Mouse (Mus musculus) thymus, postnatal 4 days (tissue): ENCODE measurements around the gene Grm4.
A peak's percentile ranks its signal among the peaks of the same experiment; 100 is the strongest.

ENCODE experiments used
- DNase-seq: peaks from one replicate; pipeline ENCODE4 v3.0.0; 2021

Grm4 gene

DNA sequence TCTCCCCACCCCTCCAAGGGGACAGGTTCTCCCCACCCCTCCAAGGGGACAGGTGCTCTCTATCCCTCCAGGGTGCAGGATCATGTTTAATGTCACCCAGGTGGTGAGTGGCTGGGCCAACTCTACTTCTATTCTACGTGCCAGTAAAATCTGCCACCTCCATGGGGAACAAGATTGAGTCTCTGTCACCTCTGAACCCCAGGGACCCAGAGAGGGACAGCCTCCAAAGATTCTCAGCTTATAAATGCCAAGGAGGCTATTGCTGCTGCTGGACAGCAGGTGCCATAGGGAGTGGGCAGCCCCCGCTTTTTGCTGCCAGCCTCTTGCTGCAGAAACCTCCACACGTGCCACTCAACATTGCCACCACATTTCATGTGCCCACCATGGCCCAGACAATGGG is 37.6 kb downstream of the Grm4 start:
- no peak for DNase-seq

DNA sequence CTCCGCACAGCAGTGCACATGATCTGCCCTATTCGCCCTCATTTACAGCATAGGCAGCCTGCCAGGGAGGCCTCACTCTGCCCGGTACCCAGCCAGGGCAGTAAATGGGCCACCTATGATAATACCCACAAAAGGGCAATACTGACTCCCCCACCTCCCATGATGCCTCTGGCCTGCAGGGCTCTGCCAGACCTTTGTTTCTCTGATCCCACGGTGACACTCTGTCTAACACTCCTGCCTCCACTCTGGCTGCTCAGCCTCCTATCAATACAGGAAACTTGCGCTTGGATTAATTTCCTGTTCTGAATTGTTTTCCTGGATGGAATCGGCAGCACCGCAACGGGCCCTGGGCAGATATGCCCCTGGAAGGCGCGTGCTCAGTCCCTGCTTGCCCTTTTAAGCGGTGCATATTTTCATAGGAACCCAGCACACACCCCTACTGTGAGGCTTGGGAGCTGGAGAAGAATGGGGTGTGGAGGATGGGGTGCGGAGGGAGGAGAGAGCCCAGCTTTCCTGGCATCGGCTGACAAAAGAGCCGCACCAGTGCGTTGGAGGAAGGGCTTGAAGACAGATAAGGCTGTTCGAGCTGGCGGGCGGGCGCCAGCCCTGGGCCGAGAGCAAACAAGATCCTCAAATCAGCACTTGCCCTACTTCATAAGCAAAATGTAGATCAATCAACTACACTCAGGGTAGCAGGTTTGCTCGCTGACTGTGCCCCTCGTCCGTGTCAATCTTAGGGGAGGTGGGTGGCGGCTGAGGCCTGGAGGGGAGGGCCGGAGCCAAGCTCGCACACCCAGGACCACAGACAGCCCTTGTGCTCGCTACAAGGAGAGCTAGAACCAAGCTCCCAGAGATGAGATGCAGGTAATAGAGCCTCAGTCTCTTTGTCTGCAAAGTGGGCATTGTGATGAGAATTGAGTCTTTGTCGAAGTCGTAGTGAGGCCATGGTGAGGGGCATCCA is 40.8 kb downstream of the Grm4 start:
- DNase-seq: no peak

DNA sequence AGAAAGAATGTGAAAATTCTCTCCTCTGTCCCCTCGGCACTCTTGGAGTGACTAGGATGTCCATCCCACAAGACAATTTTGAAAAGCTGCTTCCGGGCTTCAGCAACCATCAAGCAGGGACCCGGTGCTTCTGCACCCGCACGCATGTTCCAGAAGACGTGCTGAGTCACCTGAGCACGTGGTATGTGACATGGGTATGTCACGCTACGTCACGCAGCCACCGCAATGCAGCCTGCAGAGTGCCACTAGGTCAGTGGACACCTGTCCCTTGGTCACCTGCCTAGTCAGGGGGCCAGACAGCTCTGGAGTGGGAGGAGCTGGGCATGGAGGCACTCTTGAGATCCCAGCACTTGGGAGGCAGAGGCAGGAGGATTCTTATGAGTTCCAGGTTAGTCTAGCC is 45.6 kb downstream of the Grm4 start:
- no peak for DNase-seq

DNA sequence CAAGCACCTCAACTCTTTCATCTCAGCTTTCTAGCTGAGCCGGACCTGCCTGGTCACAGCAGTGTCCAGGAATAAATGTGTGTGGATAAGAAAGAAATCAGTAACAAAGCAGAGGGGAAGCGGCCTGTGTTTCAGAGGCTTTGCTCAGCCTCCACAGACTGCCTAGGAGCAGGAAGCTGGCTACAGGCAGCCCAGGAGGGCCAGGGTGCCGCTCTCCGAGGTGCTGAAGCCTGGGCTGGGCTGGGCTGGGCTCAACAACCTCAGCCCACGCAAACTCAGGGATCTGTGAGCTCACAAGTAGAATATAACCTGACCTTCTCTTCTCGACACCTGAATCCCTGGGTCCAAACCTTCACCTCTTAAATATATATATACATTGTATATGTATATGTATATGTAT is 54.6 kb downstream of the Grm4 start:
- peak; percentile 85 for DNase-seq

DNA sequence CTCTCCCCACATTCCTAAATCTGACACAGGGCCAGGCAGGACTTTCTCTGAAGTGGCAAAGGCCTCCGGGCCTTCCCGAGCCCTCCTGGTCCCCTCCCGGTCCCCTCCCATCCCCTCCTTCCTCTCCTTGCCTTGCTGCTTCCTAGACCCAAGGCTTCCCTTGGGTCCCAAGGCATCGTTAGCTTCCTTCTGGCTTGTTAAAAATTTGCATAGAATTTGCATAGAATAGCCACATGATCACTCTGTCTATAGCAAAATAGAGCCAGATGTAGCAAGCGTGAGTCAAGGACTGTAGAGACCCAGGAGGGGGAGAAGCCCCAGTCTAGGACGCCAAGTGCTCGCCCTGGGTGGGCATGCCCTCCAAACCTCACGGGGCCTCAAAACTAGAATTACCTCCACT is 55.3 kb downstream of the Grm4 start:
- no peak for DNase-seq

DNA sequence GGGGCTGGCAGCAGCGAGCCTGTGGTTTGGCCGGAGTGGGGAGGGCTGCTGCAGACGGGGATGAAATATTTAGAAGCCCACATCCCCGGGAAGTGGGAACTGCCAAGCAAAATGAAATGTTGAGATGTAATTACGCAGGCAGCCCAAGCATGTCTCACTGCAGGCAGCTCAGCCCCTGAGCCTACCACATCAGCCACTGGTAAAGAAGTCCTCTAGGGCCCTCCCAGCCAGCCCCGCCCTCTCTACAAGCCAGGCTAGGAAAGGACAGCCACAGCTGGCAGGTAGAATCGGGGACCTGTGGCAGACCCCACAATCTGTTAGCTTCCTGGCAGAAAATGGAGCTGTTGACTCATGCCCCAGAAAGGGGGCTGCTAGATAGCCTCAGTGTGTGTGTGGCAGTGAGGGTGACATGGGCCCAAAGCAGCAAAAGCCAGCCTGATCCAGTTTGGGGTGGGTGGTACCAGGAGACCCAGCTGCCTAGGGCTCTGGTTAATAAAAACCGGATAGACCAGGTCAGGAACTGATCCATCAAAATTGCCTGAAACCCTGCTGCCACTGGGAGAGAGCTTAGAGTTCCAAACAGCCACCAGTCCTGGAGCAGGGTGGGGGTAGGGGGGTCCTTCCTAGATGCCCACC is 56.8 kb downstream of the Grm4 start:
- no peak for DNase-seq

DNA sequence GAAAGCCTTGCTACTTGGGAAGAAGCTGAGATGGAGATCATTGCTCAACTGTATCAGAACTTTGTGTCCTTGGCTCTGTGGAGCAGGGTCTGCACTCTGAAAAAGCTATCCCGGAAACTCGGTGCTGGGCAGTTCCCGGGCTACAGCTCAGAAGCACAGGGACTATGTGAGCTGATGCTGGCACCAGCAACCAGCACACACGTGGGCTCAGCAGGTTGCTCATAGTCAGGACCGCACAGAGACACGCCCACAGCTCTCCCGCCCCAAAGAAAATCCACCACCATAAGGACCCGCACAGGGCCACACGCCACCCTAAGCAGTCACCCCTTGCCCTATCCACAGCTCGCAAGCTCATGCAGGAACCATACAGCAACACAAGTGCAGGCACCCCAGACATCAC is 61.2 kb downstream of the Grm4 start:
- no peak for DNase-seq

DNA sequence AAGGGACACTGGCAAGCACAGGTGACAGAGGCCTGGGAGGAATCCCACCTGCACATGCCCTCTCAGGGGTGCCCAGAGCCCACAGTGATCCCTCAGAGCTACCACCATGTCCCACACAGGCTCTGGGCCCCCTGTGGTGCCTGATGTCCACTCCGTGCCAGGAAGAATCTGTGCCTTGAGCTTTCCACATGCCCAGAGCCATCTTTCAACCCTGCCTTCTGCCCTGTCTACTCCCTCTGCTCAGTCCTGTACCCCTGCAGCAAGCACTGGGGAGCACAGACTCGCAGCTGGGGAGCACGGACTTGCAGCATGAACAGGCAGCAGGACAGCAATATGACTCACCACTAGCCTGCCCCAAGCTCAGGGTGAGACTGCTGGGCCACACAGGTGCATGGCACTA is 62.0 kb downstream of the Grm4 start:
- no peak for DNase-seq

DNA sequence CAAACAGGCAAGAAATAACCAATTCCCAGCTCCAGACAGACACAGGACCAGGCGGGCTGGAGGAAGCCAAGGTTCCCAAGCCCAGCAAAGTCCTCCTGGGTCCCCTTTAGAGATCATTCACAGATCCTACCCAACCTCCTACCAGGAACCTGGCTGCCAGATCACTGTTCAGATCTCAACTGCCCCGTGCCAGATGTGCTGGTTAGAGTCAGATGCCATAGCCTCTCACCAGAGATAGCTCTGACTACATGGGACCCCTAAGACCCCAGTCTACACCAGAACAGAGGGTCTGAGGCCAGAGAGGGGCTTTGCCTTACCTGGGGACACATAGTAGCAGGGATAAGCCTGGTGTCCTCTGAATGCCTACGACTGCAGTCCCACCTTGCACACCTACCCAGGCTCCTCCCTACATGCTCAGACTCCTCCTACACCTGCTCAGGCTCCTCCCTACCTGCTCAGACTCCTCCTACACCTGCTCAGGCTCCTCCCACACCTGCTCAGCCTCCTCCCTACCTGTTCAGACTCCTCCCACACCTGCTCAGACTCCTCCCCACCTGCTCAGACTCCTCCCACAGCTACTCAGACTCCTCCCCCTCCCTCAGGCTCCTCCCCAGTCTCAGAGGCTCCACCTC is 63.2 kb downstream of the Grm4 start:
- DNase-seq: no peak

DNA sequence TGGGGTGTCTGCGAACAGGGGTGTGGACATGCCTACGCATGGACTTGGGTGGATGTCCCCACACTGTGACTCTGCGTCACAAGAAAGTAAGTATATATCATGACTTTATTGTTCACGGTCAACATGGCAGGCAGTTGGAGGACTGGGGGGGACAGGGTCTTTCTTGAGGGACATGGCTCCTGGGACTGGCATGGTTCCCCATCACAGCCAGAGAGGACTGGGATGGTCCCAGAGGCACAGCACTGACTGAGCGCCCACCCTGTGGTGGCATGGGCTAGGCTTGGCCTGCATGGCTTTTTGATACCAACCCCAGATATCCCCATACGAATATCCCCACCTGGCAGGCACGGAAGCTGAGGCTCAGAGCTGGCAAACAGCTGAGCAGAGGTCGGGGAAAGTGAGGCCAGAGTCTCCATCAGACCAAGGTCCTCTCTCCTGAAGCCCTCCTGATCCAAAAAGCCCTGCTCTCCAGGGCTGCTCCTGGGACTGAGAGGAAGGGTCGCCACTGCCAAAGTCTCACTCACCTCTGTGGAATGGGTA is 64.1 kb downstream of the Grm4 start:
- no peak for DNase-seq

DNA sequence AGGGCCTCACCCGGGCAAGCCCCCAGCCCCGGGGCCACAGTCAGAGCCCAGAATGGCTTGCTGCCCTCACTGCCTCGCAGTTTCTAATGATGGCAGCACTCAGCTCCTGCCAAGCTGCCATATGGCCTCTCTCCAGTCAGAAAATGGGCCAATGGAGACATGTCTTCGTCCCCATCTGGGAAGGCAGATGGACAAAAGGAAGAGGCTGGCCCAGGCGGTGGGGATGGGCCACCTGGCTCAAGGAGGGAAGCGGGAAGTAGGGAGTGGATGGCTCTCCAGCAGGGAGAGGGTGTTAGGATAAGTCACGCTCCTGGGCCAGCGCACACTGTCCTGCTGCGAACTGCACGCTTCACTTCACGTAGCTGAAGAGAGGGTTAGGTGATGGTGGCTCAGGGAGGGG is 64.8 kb downstream of the Grm4 start:
- DNase-seq: no peak

DNA sequence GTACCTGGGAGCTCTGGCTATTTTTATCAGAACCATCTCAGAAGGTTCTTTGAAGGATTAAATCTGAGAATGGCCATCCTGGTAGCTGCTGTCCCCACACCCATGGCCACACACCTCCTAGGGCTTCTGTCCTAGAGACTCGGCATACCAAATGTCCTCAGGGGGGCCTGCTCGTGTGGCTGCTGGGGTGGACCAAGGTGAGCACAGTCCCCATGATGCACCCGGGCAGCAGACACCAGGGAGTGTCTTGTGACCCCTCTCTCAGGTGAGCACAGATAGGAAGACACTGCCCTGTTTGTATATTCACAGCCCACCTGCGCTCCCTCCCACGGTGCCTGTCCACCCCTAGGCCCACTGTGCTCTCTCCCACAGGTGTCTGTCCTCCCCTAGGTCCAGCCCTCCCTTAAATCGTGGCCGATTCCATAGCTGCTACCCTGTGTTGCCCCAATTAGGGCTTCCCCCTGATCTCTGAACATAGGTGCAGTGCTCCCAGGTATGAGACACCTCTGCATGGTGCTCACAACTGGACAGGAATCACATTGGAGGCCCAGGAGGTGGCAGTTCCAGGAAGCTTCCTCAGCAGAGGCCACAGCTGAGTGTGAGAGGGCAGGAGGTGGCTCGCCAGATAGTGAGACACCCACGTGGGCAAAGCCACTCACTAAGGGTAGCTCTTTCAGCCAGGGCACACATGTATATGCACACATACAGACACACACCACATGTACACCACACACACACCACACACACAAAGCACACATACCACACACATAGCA is 66.0 kb downstream of the Grm4 start:
- DNase-seq: no peak

DNA sequence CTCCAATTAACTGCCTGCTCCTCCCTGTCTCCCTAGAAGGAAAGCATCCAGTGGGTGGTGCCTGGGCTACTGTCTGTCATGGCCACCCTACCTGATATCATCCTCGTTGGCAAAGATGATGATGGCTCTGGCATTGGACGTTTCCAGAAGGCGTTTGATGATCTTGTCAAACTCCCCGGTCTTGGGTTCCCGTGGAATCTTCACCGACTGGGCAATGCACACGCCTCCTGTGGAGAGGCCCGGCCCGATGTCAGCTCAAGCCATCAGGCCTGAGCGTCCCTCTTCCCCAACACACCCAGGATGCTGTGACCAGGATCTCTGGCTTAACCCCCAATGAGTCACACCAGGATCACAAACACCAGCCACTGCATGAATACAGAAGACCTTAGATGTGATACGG is 66.8 kb downstream of the Grm4 start:
- no peak for DNase-seq

DNA sequence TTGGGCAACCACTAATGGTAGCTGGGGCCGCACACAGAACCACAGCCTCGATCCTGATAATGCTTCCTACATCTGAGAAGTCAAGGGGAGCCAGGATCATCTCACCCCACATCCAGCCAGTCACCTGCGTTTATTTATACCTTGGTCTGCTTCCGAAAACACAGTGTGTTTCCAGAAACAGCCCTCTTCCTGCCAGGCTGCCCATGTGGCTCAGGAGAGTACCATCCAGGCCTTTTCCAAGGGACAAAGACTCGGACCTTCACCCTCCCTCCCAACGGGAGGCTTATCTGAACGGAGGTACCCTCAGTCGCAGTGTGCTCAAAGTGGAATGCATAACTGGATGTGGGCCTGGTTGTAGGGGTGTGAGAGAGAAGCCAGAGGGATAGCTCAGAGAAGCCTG is 68.2 kb downstream of the Grm4 start:
- no peak for DNase-seq

DNA sequence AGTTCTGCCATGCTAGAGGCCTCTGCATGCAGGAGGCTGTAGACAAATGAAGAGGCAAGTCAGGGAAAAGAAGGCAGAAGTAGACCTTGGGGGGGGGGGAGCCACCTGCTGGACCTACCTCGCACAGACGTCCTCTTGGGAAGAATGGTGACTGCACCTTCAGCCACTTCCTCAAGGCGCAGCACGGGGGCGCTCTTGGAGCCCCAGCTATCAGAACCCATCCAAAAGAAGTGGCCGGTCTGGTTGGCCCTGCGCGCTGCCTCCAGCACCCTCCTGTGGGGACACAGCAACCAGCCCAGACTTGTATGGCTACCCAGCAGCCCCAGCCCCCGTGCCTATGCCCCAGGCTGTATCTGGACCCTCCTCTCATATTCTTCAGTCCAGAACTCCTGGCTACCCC is 69.4 kb downstream of the Grm4 start:
- DNase-seq: peak; percentile 55

DNA sequence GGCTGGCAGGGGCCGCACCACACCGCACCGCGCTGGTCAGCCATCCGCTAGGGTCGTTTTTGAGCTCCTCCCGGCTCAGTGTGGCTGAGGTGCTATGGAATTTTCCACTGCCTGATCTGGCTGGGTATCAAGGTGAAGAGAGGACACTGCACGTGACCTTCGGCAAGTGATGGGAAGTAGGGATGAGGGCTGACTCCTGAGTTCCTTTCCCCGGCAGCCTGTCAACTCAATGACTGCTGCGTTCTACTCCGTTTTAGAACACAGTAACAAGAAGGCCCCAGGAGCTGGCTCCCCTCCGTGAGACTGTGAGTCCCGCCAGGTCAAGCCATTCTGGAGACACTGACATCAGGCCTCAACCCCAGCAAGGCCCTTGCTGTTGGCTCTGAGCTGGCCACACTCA is 70.0 kb downstream of the Grm4 start:
- DNase-seq: no peak

DNA sequence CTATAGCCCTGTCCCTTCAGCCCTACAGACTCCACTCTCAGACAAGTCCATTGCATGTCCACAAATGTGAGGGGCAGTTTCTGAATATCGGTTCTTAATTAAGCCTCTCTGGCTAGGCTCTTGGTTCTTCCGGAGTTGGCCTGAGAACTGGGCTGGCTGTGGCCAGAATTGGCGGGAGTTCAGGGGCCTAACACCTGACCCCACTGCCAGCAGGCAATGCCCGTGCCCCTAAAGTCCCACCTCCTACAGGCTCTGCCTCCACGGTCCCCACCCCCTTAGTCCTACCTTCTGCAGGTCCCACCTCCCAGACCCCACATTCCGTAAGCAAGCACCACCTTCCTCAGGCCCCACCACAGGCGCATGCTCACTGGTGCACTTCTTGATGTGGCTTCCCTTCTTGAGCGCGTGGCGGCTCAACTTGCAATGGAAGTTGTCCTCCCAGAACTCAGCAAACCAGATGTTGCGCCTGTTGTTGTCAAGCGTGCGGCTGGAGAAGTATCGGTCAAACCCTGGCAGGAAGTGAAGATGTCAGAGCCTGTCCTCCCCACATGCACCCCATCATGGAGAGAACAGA is 71.4 kb downstream of the Grm4 start:
- peak; percentile 73 for DNase-seq

DNA sequence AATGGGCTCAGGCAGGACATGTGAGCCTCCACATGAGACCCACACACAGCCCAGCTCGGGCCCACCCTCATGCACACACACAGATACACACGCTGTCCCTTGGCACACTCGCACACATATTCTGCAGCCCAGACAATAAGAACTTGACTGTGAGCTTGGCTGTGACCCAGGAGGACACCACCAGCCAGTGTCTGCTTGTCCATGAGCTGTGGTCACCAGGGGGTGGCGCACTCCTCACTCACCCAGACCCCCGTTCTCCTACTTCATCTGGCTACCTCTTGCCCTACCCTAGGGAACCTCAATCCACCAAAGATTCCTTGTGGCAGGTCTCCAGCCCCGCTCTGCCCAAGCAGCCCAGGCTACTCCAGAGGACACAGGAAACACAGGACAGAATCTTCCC is 72.5 kb downstream of the Grm4 start:
- peak; percentile 32 for DNase-seq

DNA sequence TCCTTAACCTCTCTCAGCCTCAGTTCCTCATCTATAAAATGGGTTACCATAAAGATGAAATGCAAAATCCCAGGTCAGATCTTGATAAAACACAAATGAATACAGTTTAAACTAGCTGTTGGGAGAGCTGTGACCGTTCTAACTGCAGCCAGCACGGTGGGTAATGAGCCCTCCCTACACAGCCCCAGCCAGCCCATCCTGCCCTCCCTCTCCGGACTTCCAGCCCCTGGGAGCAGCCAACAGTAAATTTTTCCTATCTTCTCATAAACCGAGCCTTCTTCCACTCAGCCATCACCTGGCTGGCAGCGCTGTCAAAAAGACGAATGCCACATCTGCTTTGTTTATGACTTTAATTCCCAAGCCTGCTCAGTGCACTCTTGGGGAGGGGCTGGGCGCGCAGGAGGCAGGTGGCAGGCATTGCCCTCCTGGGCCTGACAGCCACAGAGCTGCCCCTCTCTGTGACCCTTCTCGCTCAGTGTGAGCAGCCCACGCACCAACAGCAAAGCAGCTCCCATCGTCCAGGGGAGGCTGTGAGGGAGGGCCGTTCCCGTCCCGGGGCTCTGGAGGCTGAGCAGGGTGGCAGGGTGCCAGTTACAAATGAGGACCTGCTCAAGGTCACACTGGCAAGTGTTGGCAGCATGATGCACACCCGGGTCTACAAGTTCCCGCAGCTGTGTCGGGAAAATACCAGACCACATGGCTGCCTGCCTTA is 75.7 kb downstream of the Grm4 start:
- no peak for DNase-seq

DNA sequence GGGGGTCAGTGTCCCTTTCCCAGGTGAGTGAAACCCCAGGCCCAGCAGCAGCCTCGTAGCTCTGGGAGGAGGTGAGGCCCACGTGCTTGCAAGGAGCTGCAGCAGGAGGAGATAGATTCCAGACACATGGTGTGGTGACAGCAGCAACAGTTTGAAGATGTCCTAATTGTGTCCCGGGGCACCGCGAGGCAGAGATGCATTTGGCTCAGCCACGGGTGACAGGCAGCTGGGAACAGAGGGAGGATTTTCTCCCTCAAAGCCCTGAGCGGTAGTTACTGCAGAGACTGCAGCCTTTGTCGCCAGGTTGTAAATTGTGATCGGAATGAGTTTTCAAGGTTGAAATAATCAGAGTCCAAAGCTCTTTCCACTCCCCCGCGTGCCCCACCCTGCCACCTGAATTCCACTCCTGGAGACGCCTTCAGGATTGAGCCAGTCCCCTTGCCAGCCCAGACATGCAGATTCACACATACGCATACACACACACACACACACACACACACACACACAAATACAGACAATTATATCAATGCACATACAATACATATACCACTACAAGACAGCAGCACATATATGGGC is 78.6 kb downstream of the Grm4 start:
- DNase-seq: no peak

DNA sequence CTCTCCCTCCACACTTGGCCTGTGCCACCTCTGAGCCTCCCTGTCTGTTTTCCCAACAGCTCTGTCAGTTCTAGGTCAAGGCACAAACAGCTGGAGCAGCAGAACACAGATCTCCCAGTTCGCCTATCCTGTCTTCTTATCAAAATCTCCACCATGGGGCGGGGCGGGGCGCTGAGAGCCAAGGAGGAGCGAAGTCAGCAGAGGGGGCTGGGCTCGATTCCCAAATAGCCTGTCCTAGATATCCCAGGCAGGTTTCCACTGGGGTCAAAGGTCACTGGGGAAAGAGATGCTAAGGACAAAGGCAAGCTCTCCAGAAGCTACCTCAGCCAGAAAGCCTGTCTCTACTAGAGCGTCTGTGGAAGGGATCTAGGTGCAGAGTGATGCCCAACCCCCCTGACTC is 79.4 kb downstream of the Grm4 start:
- no peak for DNase-seq

DNA sequence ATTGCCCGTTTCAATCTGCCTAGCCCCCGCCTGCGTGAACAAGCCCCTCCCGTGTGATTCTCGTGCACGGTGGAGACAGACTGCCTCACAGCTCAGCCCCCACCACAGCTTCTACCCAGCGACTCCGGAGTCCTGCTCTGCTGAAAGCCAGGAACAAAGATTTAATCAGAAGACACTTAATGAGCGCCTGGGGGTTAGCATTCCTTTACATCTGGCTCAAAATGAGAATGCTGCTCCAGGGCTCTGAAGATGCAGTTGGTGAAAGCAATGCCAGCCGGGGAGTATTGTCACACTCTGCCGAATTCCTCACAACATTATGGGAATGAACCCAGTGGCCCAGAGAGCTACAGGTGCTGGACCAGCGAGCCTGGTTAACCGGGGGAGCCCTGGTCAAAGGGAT is 85.4 kb downstream of the Grm4 start:
- no peak for DNase-seq
